Mouse (Mus musculus) E14TG2a.4 (cell line): ENCODE results near the gene Gm10134.

Experiments
- CTCF ChIP-seq: conservative IDR thresholded peaks from 2 replicates; pipeline ENCODE4 v1.5.1; 2014; ENCODE audit warnings: low read length
- NANOG ChIP-seq: IDR thresholded peaks from 2 replicates; pipeline ENCODE4 v1.6.1; 2014; ENCODE audit warnings: borderline replicate concordance, low read length, mixed read lengths
- POU5F1 ChIP-seq: IDR thresholded peaks from 2 replicates; pipeline ENCODE4 v1.6.1; 2014; ENCODE audit warnings: low read length, borderline replicate concordance

DNA sequence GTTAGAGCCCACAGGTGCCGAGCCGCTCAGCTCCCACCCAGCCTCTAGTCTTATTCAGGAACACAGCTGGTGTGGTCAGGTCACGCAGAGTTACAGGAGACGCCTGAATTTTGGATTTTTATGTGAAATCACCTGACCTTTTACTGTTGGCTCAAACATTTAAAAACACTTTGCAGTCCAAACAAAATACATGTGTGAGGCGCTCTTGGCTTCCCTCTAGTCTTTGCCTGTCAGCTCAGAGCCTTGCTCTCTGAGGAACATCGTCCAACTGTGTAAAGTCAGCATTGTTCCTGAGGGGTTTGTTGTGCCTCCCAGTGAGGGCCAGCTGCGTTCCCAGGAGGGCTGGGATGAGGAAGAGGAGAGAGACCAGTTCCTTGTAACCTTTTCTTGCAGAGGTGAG, 24.4 kb downstream of the Gm10134 start:
- TF ChIP-seq CTCF (no peak), POU5F1 (no peak), NANOG (no peak)
